Mouse (Mus musculus) liver, postnatal 0 days (tissue): ENCODE data around the gene Ccdc58.

Experiments
- CTCF ChIP-seq: sonication (generic); IDR thresholded peaks from 2 replicates; pipeline ENCODE4 v1.5.1; 2016; ENCODE audit warnings: antibody characterized with exemption, low read depth
- EP300 ChIP-seq: IDR thresholded peaks from 2 replicates; pipeline ENCODE4 v1.6.1; 2016; ENCODE audit warnings: antibody characterized with exemption, low read depth, mild to moderate bottlenecking

- peak; percentile 29; the same call in 1 of the 2 replicates for TF ChIP-seq CTCF
- no peak for TF ChIP-seq EP300
Observed at GRCm38 (mm10) chr16:36047538-36047937, 23.9 kb upstream of the Ccdc58 start.
